Mouse (Mus musculus): Measurements from ENCODE around the gene Cbln1. TPM values are rescaled to one million over a fixed set of nuclear protein-coding genes. Genes with fewer than 3 reads are reported as not detected.

Gene Cbln1
- polyA plus RNA-seq (2014; fragmentation: Illumina TruSeq; extraction: RNeasy Lipid Tissue Mini Kit (QIAGEN cat#74804)): not detected

GRCm38 (mm10) chr8:87472271-87473236 lies at the start of gene Cbln1:
Gene Cbln1, minus strand, starts transcription at chr8:87472609.

Other genes with a start within 250 kb of the Cbln1 start
- not detected for gene 4933402J07Rik, start 91.2 kb upstream of the Cbln1 start, polyA plus RNA-seq (2014; fragmentation: Illumina TruSeq; extraction: RNeasy Lipid Tissue Mini Kit (QIAGEN cat#74804))